Mouse (Mus musculus) ES-E14 (cell line): ENCODE measurements around the gene Hoxc10. TPM values are rescaled to one million over a fixed set of nuclear protein-coding genes. Genes with fewer than 3 reads are reported as not detected.

Experiments
- DNase-seq: peaks from one replicate; pipeline ENCODE4 v3.0.0-alpha.2; 2013; ENCODE audit warnings: low read depth, low spot score
- H3K27ac ChIP-seq: 2 replicates; pipeline ENCODE4 v1.5.1; 2012; ENCODE audit warnings: low read depth, mild to moderate bottlenecking, low read length, moderate library complexity, mixed read lengths; ENCODE audit not compliant: poor library complexity, insufficient read depth, severe bottlenecking
- H3K36me3 ChIP-seq: 2 replicates; pipeline ENCODE4 v1.6.1; 2012; ENCODE audit warnings: mild to moderate bottlenecking, low read length, moderate library complexity, mixed read lengths; ENCODE audit not compliant: control insufficient read depth, poor library complexity, insufficient read depth, severe bottlenecking
- H3K4me1 ChIP-seq, 2 experiments: fragments of 150-350 bp in 1 of 2; sonication (generic) in 1 of 2; 2 replicates each; pipeline ENCODE4 v1.6.1; 2012; ENCODE audit warnings: low read length in 2 of 2, mild to moderate bottlenecking in 1 of 2, mixed read lengths in 1 of 2; ENCODE audit not compliant: control insufficient read depth in 2 of 2, insufficient read depth in 2 of 2, poor library complexity in 1 of 2
- H3K4me3 ChIP-seq, 2 experiments: fragments of 150-350 bp in 1 of 2; sonication (generic) in 1 of 2; 2 replicates each; pipeline ENCODE4 v1.5.1; 2012; ENCODE audit warnings: low read length in 2 of 2, low read depth in 1 of 2, mild to moderate bottlenecking in 1 of 2, mixed read lengths in 1 of 2; ENCODE audit not compliant: insufficient read depth in 1 of 2, poor library complexity in 1 of 2, severe bottlenecking in 1 of 2
- H3K9ac ChIP-seq: 2 replicates; pipeline ENCODE4 v1.6.1; 2012; ENCODE audit warnings: low read depth, mild to moderate bottlenecking, low read length, mixed read lengths; ENCODE audit not compliant: poor library complexity, insufficient read depth, severe bottlenecking
- H3K9me3 ChIP-seq: fragments of 150-350 bp; sonication (generic); 2 replicates; pipeline ENCODE4 v1.6.1; 2012; ENCODE audit warnings: low read depth, mild to moderate bottlenecking, low read length; ENCODE audit not compliant: control insufficient read depth, insufficient read depth
- CHD2 ChIP-seq: IDR thresholded peaks from 2 replicates; pipeline ENCODE4 v1.6.1; 2014; ENCODE audit warnings: mild to moderate bottlenecking, low read depth, low read length, inconsistent platforms
- HCFC1 ChIP-seq: IDR thresholded peaks from 2 replicates; pipeline ENCODE4 v1.6.1; 2012; ENCODE audit warnings: low read length, inconsistent platforms, borderline replicate concordance; ENCODE audit not compliant: insufficient read depth
- MAFK ChIP-seq: IDR thresholded peaks from 2 replicates; pipeline ENCODE4 v1.6.1; 2014; ENCODE audit warnings: mild to moderate bottlenecking, low read depth, low read length, inconsistent platforms; ENCODE audit not compliant: insufficient read depth
- ZC3H11A ChIP-seq: IDR thresholded peaks from 2 replicates; pipeline ENCODE4 v1.6.1; 2012; ENCODE audit warnings: low read depth, mild to moderate bottlenecking, inconsistent platforms, low read length, borderline replicate concordance
- ZNF384 ChIP-seq: IDR thresholded peaks from 2 replicates; pipeline ENCODE4 v1.6.1; 2012; ENCODE audit warnings: low read depth, low read length, inconsistent platforms
- in situ Hi-C, 2 experiments: fragments of 600-800 bp; cut with MboI; formaldehyde crosslinking; loops; one replicate each; pipeline ENCODE4 v1.15.1; 2025; ENCODE audit warnings: low sequenced_read_pairs in 2 of 2, inconsistent platforms in 1 of 2; ENCODE audit not compliant: unreplicated experiment in 2 of 2
- total RNA-seq: library from RNA; depleted of rRNA; stranded (reverse); fragments of 300-350 nt; gene quantifications from 2 replicates; pipeline ENCODE4 v1.2.3, GENCODE M21; 2012

Gene Hoxc10
- total RNA-seq, 1 experiment: 0.58 TPM

- TF ChIP-seq MAFK (no peak), HCFC1 (no peak), ZNF384 (no peak), ZC3H11A (no peak), CHD2 (no peak)
- in situ Hi-C loops: loop anchor here in 1 of 2 experiments (10.0 kb wide), 1 partner anchor 163 kb away; no protein-coding TSS in a partner anchor
- no peak overlapping the region for H3K4me3 ChIP-seq
- no peak for DNase-seq
- no peak overlapping the region for H3K27ac ChIP-seq
- no peaks in the 10 kb centered on the region for H3K36me3 ChIP-seq
- peaks cover 0 to 3% of the 10 kb centered on the region in 2 experiments; a peak in 1 of 4 replicates for H3K4me1 ChIP-seq
- no peaks in the 10 kb centered on the region for H3K9me3 ChIP-seq
- no peak overlapping the region for H3K9ac ChIP-seq
Observed at GRCm38 (mm10) chr15:103011928-103012486, 45.4 kb downstream of the Hoxc10 start.

- peaks cover 0 to 3% of the 10 kb centered on the region in 2 experiments; a peak in 1 of 4 replicates for H3K4me1 ChIP-seq
- H3K27ac ChIP-seq: no peak overlapping the region
- no peak for DNase-seq
- in situ Hi-C loops: loop anchor here in 1 of 2 experiments (10.0 kb wide), 1 partner anchor 161 kb away; no protein-coding TSS in a partner anchor
- TF ChIP-seq ZC3H11A (no peak), MAFK (no peak), HCFC1 (no peak), CHD2 (no peak), ZNF384 (peak; percentile 70)
- H3K36me3 ChIP-seq: no peaks in the 10 kb centered on the region
- no peaks in the 10 kb centered on the region for H3K9me3 ChIP-seq
- H3K9ac ChIP-seq: no peak overlapping the region
- peak overlapping the region; percentile 3 to 10; a peak in 3 of 4 replicates for H3K4me3 ChIP-seq
Observed at GRCm38 (mm10) chr15:103013238-103013984, 46.8 kb downstream of the Hoxc10 start.

- in situ Hi-C loops: loop anchor here in 1 of 2 experiments (10.0 kb wide), 1 partner anchor 160 kb away; no protein-coding TSS in a partner anchor
- peak overlapping the region; percentile 29 to 38 for H3K4me3 ChIP-seq
- TF ChIP-seq MAFK (no peak), CHD2 (no peak), HCFC1 (no peak), ZC3H11A (no peak), ZNF384 (no peak)
- no peaks in the 10 kb centered on the region for H3K36me3 ChIP-seq
- no peak overlapping the region for H3K27ac ChIP-seq
- H3K9me3 ChIP-seq: no peaks in the 10 kb centered on the region
- peaks cover 0 to 3% of the 10 kb centered on the region in 2 experiments; a peak in 1 of 4 replicates for H3K4me1 ChIP-seq
- no peak for DNase-seq
- H3K9ac ChIP-seq: no peak overlapping the region
Observed at GRCm38 (mm10) chr15:103014166-103015008, 47.8 kb downstream of the Hoxc10 start.

GRCm38 (mm10) chr15:103015009-103015399, 48.4 kb downstream of the Hoxc10 start:
- TF ChIP-seq MAFK: no peak
- TF ChIP-seq HCFC1: no peak
- TF ChIP-seq CHD2: no peak
- no peak for TF ChIP-seq ZC3H11A
- TF ChIP-seq ZNF384: no peak
- peak overlapping the region; percentile 6 to 29; a peak in 3 of 4 replicates for H3K4me3 ChIP-seq
- DNase-seq: no peak
- no peak overlapping the region for H3K9ac ChIP-seq
- no peaks in the 10 kb centered on the region for H3K9me3 ChIP-seq
- in situ Hi-C loops: loop anchor here in 1 of 2 experiments (10.0 kb wide), 1 partner anchor 160 kb away; no protein-coding TSS in a partner anchor
- no peak overlapping the region for H3K27ac ChIP-seq
- peaks cover 0 to 3% of the 10 kb centered on the region in 2 experiments; a peak in 1 of 4 replicates for H3K4me1 ChIP-seq
- H3K36me3 ChIP-seq: no peaks in the 10 kb centered on the region
